Mouse (Mus musculus) C2C12 (cell line): ENCODE measurements around the gene Iqsec1. TPM values are rescaled to one million over a fixed set of nuclear protein-coding genes. Genes with fewer than 3 reads are reported as not detected.
A peak's percentile ranks its signal among the peaks of the same experiment; 100 is the strongest.

Experiments
- H3K27me3 ChIP-seq: one replicate; pipeline ENCODE4 v1.6.1; 2011; ENCODE audit not compliant: control insufficient read depth, insufficient read depth, insufficient read length
- H3K36me3 ChIP-seq: one replicate; pipeline ENCODE4 v1.6.1; 2011; ENCODE audit not compliant: control insufficient read depth, insufficient read depth
- H3K4me3 ChIP-seq: one replicate; pipeline ENCODE4 v1.5.1; 2011; ENCODE audit warnings: mild to moderate bottlenecking, control low read depth; ENCODE audit not compliant: poor library complexity, insufficient read depth, severe bottlenecking
- H3K79me2 ChIP-seq: one replicate; pipeline ENCODE4 v1.6.1; 2011; ENCODE audit not compliant: control insufficient read depth, insufficient read depth
- H3K79me3 ChIP-seq: one replicate; pipeline ENCODE4 v1.6.1; 2011; ENCODE audit warnings: low read depth, control low read depth
- H3ac ChIP-seq: one replicate; pipeline ENCODE3; 2011; ENCODE audit warnings: low read depth; ENCODE audit not compliant: control insufficient read depth, insufficient read length
- CEBPB ChIP-seq: IDR thresholded peaks from one replicate; pipeline ENCODE4 v1.6.1; 2011; ENCODE audit warnings: low read depth, mild to moderate bottlenecking, control low read depth, moderate library complexity
- CTCF ChIP-seq: IDR thresholded peaks from one replicate; pipeline ENCODE4 v1.5.1; 2011; ENCODE audit not compliant: control insufficient read depth, insufficient read depth, insufficient read length
- FOSL1 ChIP-seq: IDR thresholded peaks from one replicate; pipeline ENCODE4 v1.8.0; 2011; ENCODE audit warnings: mild to moderate bottlenecking, low read length; ENCODE audit not compliant: poor library complexity, insufficient read depth, severe bottlenecking
- MAX ChIP-seq: IDR thresholded peaks from one replicate; pipeline ENCODE4 v1.6.1; 2011; ENCODE audit warnings: mild to moderate bottlenecking, control low read depth
- MYOD1 ChIP-seq: IDR thresholded peaks from one replicate; pipeline ENCODE4 v1.6.1; 2011; ENCODE audit warnings: low read depth; ENCODE audit not compliant: control insufficient read depth, insufficient read length
- MYOG ChIP-seq: IDR thresholded peaks from one replicate; pipeline ENCODE4 v1.6.1; 2011; ENCODE audit not compliant: control insufficient read depth, insufficient read length; ENCODE audit errors: extremely low read depth
- USF1 ChIP-seq: IDR thresholded peaks from one replicate; pipeline ENCODE4 v1.6.1; 2011; ENCODE audit warnings: low read depth, mild to moderate bottlenecking, control low read depth, moderate library complexity
- polyA plus RNA-seq: library from polyadenylated mRNA; unstranded; fragments of >200 nt; fragmentation: generic; extraction: Trizol; gene quantifications from one replicate; pipeline ENCODE4 v1.2.1, GENCODE M21; 2012; ENCODE audit warnings: missing spikeins

Iqsec1 gene
- polyA plus RNA-seq, 1 experiment, result 20.6 TPM

- H3K27me3 ChIP-seq, result no peaks in the 10 kb centered on the region
- peaks cover 100% of the 10 kb centered on the region for H3K79me2 ChIP-seq
- TF ChIP-seq MYOD1 (no peak), CEBPB (no peak)
- no peak overlapping the region for H3K4me3 ChIP-seq
- no peak overlapping the region for H3ac ChIP-seq
- peaks cover 15% of the 10 kb centered on the region for H3K36me3 ChIP-seq
- H3K79me3 ChIP-seq, result peaks cover 26% of the 10 kb centered on the region
Observed at GRCm38 (mm10) chr6:90758155-90758554, 230.3 kb downstream of the Iqsec1 start.

- Histone ChIP-seq H3K79me3 (peaks cover 23% of the 10 kb centered on the region), H3K79me2 (peaks cover 100% of the 10 kb centered on the region), H3K36me3 (peaks cover 15% of the 10 kb centered on the region), H3K4me3 (no peak overlapping the region), H3ac (no peak overlapping the region), H3K27me3 (no peaks in the 10 kb centered on the region)
- TF ChIP-seq MYOG (no peak), MAX (no peak), MYOD1 (peak; percentile 2), CEBPB (no peak), USF1 (no peak), CTCF (no peak), FOSL1 (no peak)
Observed at GRCm38 (mm10) chr6:90757427-90757883, 231.0 kb downstream of the Iqsec1 start.

- TF ChIP-seq CEBPB (no peak), MAX (no peak), MYOG (no peak), CTCF (no peak), FOSL1 (no peak), USF1 (no peak), MYOD1 (no peak)
- Histone ChIP-seq H3K27me3 (no peaks in the 10 kb centered on the region), H3K4me3 (no peak overlapping the region), H3ac (no peak overlapping the region), H3K79me3 (peaks cover 23% of the 10 kb centered on the region), H3K36me3 (peaks cover 20% of the 10 kb centered on the region), H3K79me2 (peaks cover 100% of the 10 kb centered on the region)
Observed at GRCm38 (mm10) chr6:90756561-90756960, 231.9 kb downstream of the Iqsec1 start.

GRCm38 (mm10) chr6:90755613-90755941 lies 232.9 kb downstream of the Iqsec1 start:
- Histone ChIP-seq H3K79me2 (peaks cover 99% of the 10 kb centered on the region), H3K27me3 (no peaks in the 10 kb centered on the region)

GRCm38 (mm10) chr6:90754927-90755612 lies 233.4 kb downstream of the Iqsec1 start:
- Histone ChIP-seq H3K4me3 (no peak overlapping the region), H3K79me2 (peaks cover 94% of the 10 kb centered on the region), H3ac (no peak overlapping the region), H3K79me3 (peaks cover 27% of the 10 kb centered on the region), H3K36me3 (peaks cover 25% of the 10 kb centered on the region), H3K27me3 (no peaks in the 10 kb centered on the region)
- TF ChIP-seq MYOG, result no peak
- no peak for TF ChIP-seq USF1
- TF ChIP-seq MYOD1, result no peak
- no peak for TF ChIP-seq FOSL1
- TF ChIP-seq MAX, result no peak
- TF ChIP-seq CTCF, result no peak
- no peak for TF ChIP-seq CEBPB

More at GRCm38 (mm10) chr6:90755613-90755941, 232.9 kb downstream of the Iqsec1 start:
- TF ChIP-seq USF1, result no peak
- no peak for TF ChIP-seq MYOD1
- TF ChIP-seq CTCF, result no peak
- no peak for TF ChIP-seq CEBPB
- no peak for TF ChIP-seq MAX
- no peak for TF ChIP-seq MYOG
- TF ChIP-seq FOSL1, result no peak
- Histone ChIP-seq H3K36me3 (peaks cover 27% of the 10 kb centered on the region), H3ac (no peak overlapping the region), H3K4me3 (no peak overlapping the region), H3K79me3 (peaks cover 27% of the 10 kb centered on the region)

GRCm38 (mm10) chr6:90754093-90754492 lies 234.4 kb downstream of the Iqsec1 start:
- peaks cover 20% of the 10 kb centered on the region for H3K79me3 ChIP-seq
- H3K27me3 ChIP-seq, result no peaks in the 10 kb centered on the region
- H3K4me3 ChIP-seq, result no peak overlapping the region
- peaks cover 89% of the 10 kb centered on the region for H3K79me2 ChIP-seq
- H3ac ChIP-seq, result no peak overlapping the region
- peaks cover 23% of the 10 kb centered on the region for H3K36me3 ChIP-seq
- TF ChIP-seq USF1 (no peak), MAX (no peak), FOSL1 (no peak), CEBPB (no peak), MYOG (no peak), CTCF (no peak), MYOD1 (no peak)
